Mouse (Mus musculus): ENCODE data around the gene Stoml2. TPM values are rescaled to one million over a fixed set of nuclear protein-coding genes. Genes with fewer than 3 reads are reported as not detected.

Gene Stoml2
- total and polyA plus RNA-seq, 3 experiments: 391 to 480 TPM; not detected in 1

DNA sequence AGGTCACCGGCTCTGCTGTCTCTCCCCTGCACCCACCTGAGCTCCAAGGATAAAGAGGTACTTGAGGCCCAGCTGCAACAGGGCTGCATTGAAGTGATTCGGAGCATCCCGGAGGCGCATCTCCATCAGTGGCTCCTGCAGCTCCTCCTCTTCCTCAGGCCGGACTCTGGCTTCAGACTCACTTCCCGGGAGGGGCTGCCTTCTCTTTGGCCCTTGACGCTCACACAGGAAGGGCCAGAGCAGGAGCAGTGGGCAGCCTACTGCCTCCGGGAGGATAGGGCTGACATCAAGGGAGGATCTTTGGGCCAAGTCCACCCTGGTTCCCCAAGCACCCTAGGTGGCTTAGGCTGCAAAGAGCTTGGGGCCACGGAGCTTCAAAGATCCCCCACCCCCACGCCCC lies 12.3 kb downstream of the Stoml2 start:
- H3K9ac ChIP-seq (ENCODE audit: control insufficient read depth, low read depth, low read length, poor library complexity, severe bottlenecking): no peak overlapping the region
- H3K9me3 ChIP-seq (replicated peaks; ENCODE audit: insufficient read depth, low read length): no peaks in the 10 kb centered on the region
- H3K27ac ChIP-seq (ENCODE audit: control insufficient read depth, low read depth, low read length): no peak overlapping the region
- no peaks in the 10 kb centered on the region for H3K27me3 ChIP-seq (ENCODE audit: control insufficient read depth in 1 of 2, insufficient read depth in 2 of 2, low read length in 2 of 2)
- TF ChIP-seq SMC3 (IDR thresholded peaks at IDR 0.05; ENCODE audit: low read depth, low read length) (no peak), CHD2 (IDR thresholded peaks at IDR 0.05; ENCODE audit: low read length) (no peak), UBTF (IDR thresholded peaks at IDR 0.05; ENCODE audit: borderline replicate concordance, insufficient read depth, low read depth, low read length) (no peak)
- DNase-seq (ENCODE audit: low read depth, low spot score): no peak
- no peaks in the 10 kb centered on the region for H3K4me1 ChIP-seq (ENCODE audit: control insufficient read depth in 1 of 2, insufficient read depth in 2 of 2, low read length in 2 of 2)
- no peak overlapping the region for H3K4me3 ChIP-seq (ENCODE audit: control insufficient read depth in 1 of 2, insufficient read depth in 1 of 2, low read depth in 2 of 2, low read length in 2 of 2)
- H3K36me3 ChIP-seq (ENCODE audit: control insufficient read depth in 1 of 2, insufficient read depth in 2 of 2, low read length in 2 of 2): peaks cover 0 to 2% of the 10 kb centered on the region in 2 experiments; a peak in 3 of 4 replicates
- H3K79me2 ChIP-seq (ENCODE audit: control insufficient read depth, insufficient read depth, low read length, poor library complexity): no peaks in the 10 kb centered on the region; the same call in 1 of the 2 replicates

DNA sequence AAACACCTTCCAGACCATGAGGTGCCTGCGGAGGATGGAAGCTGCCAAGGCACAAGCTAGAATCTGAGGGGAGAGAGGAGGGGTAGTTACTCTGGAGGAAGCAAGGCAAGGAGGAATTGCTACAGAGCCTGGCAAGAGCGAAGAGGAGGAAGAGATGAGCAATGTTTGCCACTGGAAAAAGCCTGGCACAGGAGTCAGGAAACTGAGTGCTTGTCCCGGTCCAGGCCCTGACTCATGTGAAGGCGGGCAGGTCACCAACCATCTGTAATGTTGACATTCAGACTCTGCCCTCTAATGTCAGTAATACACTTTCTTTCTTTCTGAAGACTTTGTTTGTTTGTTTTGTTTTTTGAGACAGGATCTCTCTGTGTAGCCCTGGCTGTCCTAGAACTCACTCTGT lies 13.4 kb downstream of the Stoml2 start:
- DNase-seq (ENCODE audit: low read depth, low spot score): no peak
- no peaks in the 10 kb centered on the region for H3K27me3 ChIP-seq (ENCODE audit: control insufficient read depth in 1 of 2, insufficient read depth in 2 of 2, low read length in 2 of 2)
- TF ChIP-seq NELFE (IDR thresholded peaks at IDR 0.05; ENCODE audit: low read depth, low read length) (no peak), MAFK (IDR thresholded peaks at IDR 0.05; ENCODE audit: borderline replicate concordance, low read depth, low read length) (no peak), TAL1 (IDR thresholded peaks at IDR 0.05; ENCODE audit: low read length) (no peak), POLR2A (IDR thresholded peaks at IDR 0.05; ENCODE audit: control insufficient read depth in 1 of 2, insufficient read depth in 1 of 2, low read depth in 1 of 2, low read length in 2 of 2, poor library complexity in 1 of 2) (no peak), MEF2A (IDR thresholded peaks at IDR 0.05; ENCODE audit: extremely low read depth, insufficient replicate concordance, low read depth, low read length, poor library complexity, severe bottlenecking) (no peak), CTCF (IDR thresholded peaks at IDR 0.05 in 2 of 3, conservative IDR thresholded peaks at IDR 0.05 in 1 of 3; ENCODE audit: control insufficient read depth in 1 of 3, insufficient read depth in 1 of 3, low read depth in 2 of 3, low read length in 3 of 3, poor library complexity in 1 of 3, severe bottlenecking in 1 of 3) (no peak), JUND (IDR thresholded peaks at IDR 0.05; ENCODE audit: low read depth, low read length) (no peak), MAZ (IDR thresholded peaks at IDR 0.05; ENCODE audit: low read depth, low read length) (no peak), EP300 (IDR thresholded peaks at IDR 0.05; ENCODE audit: low read depth in 1 of 2, low read length in 2 of 2) (no peak), TBP (IDR thresholded peaks at IDR 0.05; ENCODE audit: low read depth, low read length) (no peak), RCOR1 (IDR thresholded peaks at IDR 0.05; ENCODE audit: low read depth, low read length) (no peak), KAT2A (conservative IDR thresholded peaks at IDR 0.05; ENCODE audit: low read depth, low read length) (no peak)
- H3K9ac ChIP-seq (ENCODE audit: control insufficient read depth, low read depth, low read length, poor library complexity, severe bottlenecking): no peak overlapping the region
- H3K4me3 ChIP-seq (ENCODE audit: control insufficient read depth in 1 of 2, insufficient read depth in 1 of 2, low read depth in 2 of 2, low read length in 2 of 2): no peak overlapping the region
- no peaks in the 10 kb centered on the region for H3K4me1 ChIP-seq (ENCODE audit: control insufficient read depth in 1 of 2, insufficient read depth in 2 of 2, low read length in 2 of 2)
- peaks cover 0 to 2% of the 10 kb centered on the region in 2 experiments; a peak in 2 of 4 replicates for H3K36me3 ChIP-seq (ENCODE audit: control insufficient read depth in 1 of 2, insufficient read depth in 2 of 2, low read length in 2 of 2)
- H3K79me2 ChIP-seq (ENCODE audit: control insufficient read depth, insufficient read depth, low read length, poor library complexity): no peaks in the 10 kb centered on the region
- H3K27ac ChIP-seq (ENCODE audit: control insufficient read depth, low read depth, low read length): no peak overlapping the region
- H3K9me3 ChIP-seq (replicated peaks; ENCODE audit: insufficient read depth, low read length): no peaks in the 10 kb centered on the region

DNA sequence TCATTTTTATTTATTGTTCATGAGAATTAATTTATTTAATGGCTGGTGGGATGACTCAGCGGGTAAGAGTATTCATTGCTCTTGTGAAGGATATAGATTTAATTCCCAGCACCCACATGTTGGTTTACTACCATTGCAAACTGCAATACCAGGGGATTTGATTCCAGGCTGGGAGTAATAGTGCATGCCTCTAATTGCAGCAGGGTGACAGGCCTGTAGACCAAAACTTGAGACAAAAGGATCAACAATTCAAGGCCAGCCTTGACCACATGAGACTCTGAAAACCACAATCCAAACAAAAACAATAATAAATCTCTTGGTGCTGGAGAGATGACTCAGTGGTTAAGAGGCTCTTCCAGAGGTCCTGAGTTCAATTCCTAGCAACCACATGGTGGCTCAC lies 19.4 kb downstream of the Stoml2 start:
- Histone ChIP-seq H3K36me3 (ENCODE audit: control insufficient read depth in 1 of 2, insufficient read depth in 2 of 2, low read length in 2 of 2) (peaks cover 0 to 3% of the 10 kb centered on the region in 2 experiments; a peak in 1 of 4 replicates), H3K9ac (ENCODE audit: control insufficient read depth, low read depth, low read length, poor library complexity, severe bottlenecking) (no peak overlapping the region), H3K4me3 (ENCODE audit: control insufficient read depth in 1 of 2, insufficient read depth in 1 of 2, low read depth in 2 of 2, low read length in 2 of 2) (no peak overlapping the region), H3K79me2 (ENCODE audit: control insufficient read depth, insufficient read depth, low read length, poor library complexity) (peaks cover 1% of the 10 kb centered on the region; the same call in 1 of the 2 replicates), H3K27ac (ENCODE audit: control insufficient read depth, low read depth, low read length) (no peak overlapping the region), H3K27me3 (ENCODE audit: control insufficient read depth in 1 of 2, insufficient read depth in 2 of 2, low read length in 2 of 2) (no peaks in the 10 kb centered on the region), H3K4me1 (ENCODE audit: control insufficient read depth in 1 of 2, insufficient read depth in 2 of 2, low read length in 2 of 2) (peaks cover 3 to 11% of the 10 kb centered on the region in 2 experiments; a peak in 3 of 4 replicates), H3K9me3 (replicated peaks; ENCODE audit: insufficient read depth, low read length) (no peaks in the 10 kb centered on the region)
- DNase-seq (ENCODE audit: low read depth, low spot score): no peak
- TF ChIP-seq TBP (IDR thresholded peaks at IDR 0.05; ENCODE audit: low read depth, low read length): no peak
- no peak for TF ChIP-seq KAT2A (conservative IDR thresholded peaks at IDR 0.05; ENCODE audit: low read depth, low read length)
- no peak for TF ChIP-seq SIN3A (IDR thresholded peaks at IDR 0.05; ENCODE audit: low read length)
- TF ChIP-seq CHD1 (IDR thresholded peaks at IDR 0.05; ENCODE audit: low read depth, low read length): no peak
- no peak for TF ChIP-seq BHLHE40 (IDR thresholded peaks at IDR 0.05; ENCODE audit: borderline replicate concordance, low read depth, low read length)

Measured in MEL (cell line).